Mouse (Mus musculus) heart, adult 2 months (tissue): ENCODE measurements around the gene Fgd2. TPM values are rescaled to one million over a fixed set of nuclear protein-coding genes. Genes with fewer than 3 reads are reported as not detected.

ENCODE experiments used
- DNase-seq, 2 experiments: peaks; one replicate each; pipeline ENCODE4 v3.0.0; 2021
- H3K27ac ChIP-seq: fragments of 200-600 bp; 2 replicates; pipeline ENCODE4 v1.8.1; 2022
- H3K27me3 ChIP-seq: fragments of 200-500 bp; 2 replicates; pipeline ENCODE4 v1.6.1; 2012; ENCODE audit warnings: mild to moderate bottlenecking, low read length, inconsistent platforms, mixed read lengths; ENCODE audit not compliant: control insufficient read depth, insufficient read depth
- H3K36me3 ChIP-seq: fragments of 200-500 bp; 2 replicates; pipeline ENCODE4 v1.6.1; 2012; ENCODE audit warnings: low read length, inconsistent platforms; ENCODE audit not compliant: control insufficient read depth, insufficient read depth
- H3K4me1 ChIP-seq: fragments of 200-500 bp; 2 replicates; pipeline ENCODE4 v1.6.1; 2011; ENCODE audit warnings: low read length; ENCODE audit not compliant: control insufficient read depth, insufficient read depth
- H3K4me3 ChIP-seq: fragments of 200-600 bp; 2 replicates; pipeline ENCODE4 v1.8.1; 2022
- H3K79me2 ChIP-seq: fragments of 200-500 bp; replicated peaks from 2 replicates; pipeline ENCODE4 v1.6.1; 2012; ENCODE audit warnings: mild to moderate bottlenecking, inconsistent platforms, low read length, moderate library complexity, mixed read lengths; ENCODE audit not compliant: control insufficient read depth, insufficient read depth
- H3K9ac ChIP-seq: fragments of 200-500 bp; 2 replicates; pipeline ENCODE4 v1.6.1; 2012; ENCODE audit warnings: low read depth, mild to moderate bottlenecking, control low read depth, inconsistent platforms, low read length, mixed read lengths
- CTCF ChIP-seq: fragments of 200-600 bp; IDR thresholded peaks from 2 replicates; pipeline ENCODE4 v1.8.1; 2022; ENCODE audit warnings: antibody characterized with exemption, mild to moderate bottlenecking, moderate library complexity
- EP300 ChIP-seq: fragments of 200-500 bp; IDR thresholded peaks from 2 replicates; pipeline ENCODE4 v1.6.1; 2011; ENCODE audit warnings: low read depth, low read length, control low read depth; ENCODE audit not compliant: insufficient read depth
- POLR2A ChIP-seq: fragments of 200-500 bp; IDR thresholded peaks from 2 replicates; pipeline ENCODE4 v1.6.1; 2011; ENCODE audit warnings: mild to moderate bottlenecking, low read depth, low read length, control low read depth; ENCODE audit not compliant: insufficient read depth
- WGBS: fragments of 180-500 bp; shearing (Covaris S2); methylation state at CpG from one replicate; pipeline ENCODE4 v1.1.7; 2018; 5-methylcytosine and 5-hydroxymethylcytosine counted together
- intact Hi-C: fragments of 180-260 bp; cut with DNase I; formaldehyde crosslinking; loops from one replicate; pipeline ENCODE4 v1.15.1; 2025
- polyA plus RNA-seq: library from polyadenylated mRNA; depleted of rRNA; stranded (reverse); fragments of >200 nt; gene quantifications from 2 replicates; pipeline ENCODE4 v1.2.3, GENCODE M21; 2012
- total RNA-seq, 2 experiments: library from RNA; stranded (reverse); gene quantifications; 2 replicates each; pipeline ENCODE4 v1.2.3; 2021

Gene Fgd2
- total and polyA plus RNA-seq, 3 experiments: 1.9 to 9.2 (median 2.4) TPM

GRCm38 (mm10) chr17:29409800-29410343 lies 49.2 kb downstream of the Fgd2 start:
- WGBS: 62% methylated on average over 5 of the region's 5 CpGs
- Histone ChIP-seq H3K4me1 (no peaks in the 10 kb centered on the region; the same call in 1 of the 2 replicates), H3K4me3 (no peak overlapping the region), H3K79me2 (no peaks in the 10 kb centered on the region), H3K36me3 (no peaks in the 10 kb centered on the region), H3K9ac (no peak overlapping the region), H3K27ac (no peak overlapping the region), H3K27me3 (no peaks in the 10 kb centered on the region)
- TF ChIP-seq POLR2A (no peak), CTCF (no peak)
- no peak for DNase-seq
- intact Hi-C loops: no loop called here

GRCm38 (mm10) chr17:29411821-29412425 lies 51.2 kb downstream of the Fgd2 start:
- Histone ChIP-seq H3K9ac (no peak overlapping the region), H3K4me1 (peaks cover 3% of the 10 kb centered on the region), H3K36me3 (no peaks in the 10 kb centered on the region), H3K27ac (no peak overlapping the region), H3K4me3 (no peak overlapping the region), H3K79me2 (no peaks in the 10 kb centered on the region), H3K27me3 (no peaks in the 10 kb centered on the region)
- intact Hi-C loops: no loop called here
- no peak for DNase-seq
- TF ChIP-seq EP300 (no peak), POLR2A (no peak), CTCF (no peak)
- 61% methylated on average over 8 of the region's 8 CpGs for WGBS

- 71% methylated on average over 2 of the region's 2 CpGs for WGBS
- no peak overlapping the region for H3K9ac ChIP-seq
- TF ChIP-seq CTCF (no peak), EP300 (no peak), POLR2A (no peak)
- no peaks in the 10 kb centered on the region for H3K79me2 ChIP-seq
- H3K36me3 ChIP-seq: no peaks in the 10 kb centered on the region
- H3K27ac ChIP-seq: no peak overlapping the region
- H3K4me1 ChIP-seq: peaks cover 3% of the 10 kb centered on the region
- H3K27me3 ChIP-seq: no peaks in the 10 kb centered on the region
- H3K4me3 ChIP-seq: no peak overlapping the region
- no peak for DNase-seq
- intact Hi-C loops: no loop called here
These were observed 53.9 kb downstream of the Fgd2 start for GRCm38 (mm10) chr17:29414566-29414965.

- intact Hi-C loops: no loop called here
- peak overlapping the region; percentile 64 for H3K27ac ChIP-seq
- WGBS: 18% methylated on average over 31 of the region's 31 CpGs
These were observed 55.3 kb downstream of the Fgd2 start for GRCm38 (mm10) chr17:29415761-29416662.

GRCm38 (mm10) chr17:29416757-29417156 lies 56.0 kb downstream of the Fgd2 start:
- WGBS: 81% methylated on average over 5 of the region's 5 CpGs
- Histone ChIP-seq H3K79me2 (no peaks in the 10 kb centered on the region), H3K27me3 (no peaks in the 10 kb centered on the region), H3K27ac (no peak overlapping the region; the same call in 1 of the 2 replicates), H3K4me3 (no peak overlapping the region), H3K36me3 (no peaks in the 10 kb centered on the region), H3K9ac (no peak overlapping the region), H3K4me1 (peaks cover 6% of the 10 kb centered on the region)
- DNase-seq: no peak
- intact Hi-C loops: no loop called here
- TF ChIP-seq CTCF (no peak), POLR2A (no peak), EP300 (no peak)

More at GRCm38 (mm10) chr17:29415761-29416662, 55.3 kb downstream of the Fgd2 start:
- H3K27me3 ChIP-seq: no peaks in the 10 kb centered on the region
- no peaks in the 10 kb centered on the region for H3K79me2 ChIP-seq
- H3K4me3 ChIP-seq: peak overlapping the region; percentile 28; the same call in 1 of the 2 replicates
- H3K4me1 ChIP-seq: peaks cover 6% of the 10 kb centered on the region
- DNase-seq: peak; percentile 72 to 80
- TF ChIP-seq CTCF: no peak
- TF ChIP-seq POLR2A: no peak; the same call in 1 of the 2 replicates
- H3K36me3 ChIP-seq: no peaks in the 10 kb centered on the region
- peak overlapping the region; percentile 50 for H3K9ac ChIP-seq

- no peak overlapping the region for H3K4me3 ChIP-seq
- TF ChIP-seq POLR2A (no peak), CTCF (no peak), EP300 (no peak)
- DNase-seq: no peak
- H3K4me1 ChIP-seq: peaks cover 8% of the 10 kb centered on the region
- peak overlapping the region; percentile 81; the same call in 1 of the 2 replicates for H3K27ac ChIP-seq
- H3K79me2 ChIP-seq: no peaks in the 10 kb centered on the region
- WGBS: 67% methylated on average over 3 of the region's 3 CpGs
- no peaks in the 10 kb centered on the region for H3K27me3 ChIP-seq
- no peaks in the 10 kb centered on the region for H3K36me3 ChIP-seq
- intact Hi-C loops: no loop called here
- H3K9ac ChIP-seq: no peak overlapping the region
These were observed 58.2 kb downstream of the Fgd2 start for GRCm38 (mm10) chr17:29418758-29419380.
